Mouse (Mus musculus) midbrain, embryonic 11.5 days (tissue): ENCODE data around the gene Tgfb2. TPM values are rescaled to one million over a fixed set of nuclear protein-coding genes. Genes with fewer than 3 reads are reported as not detected.

Experiments used
- ATAC-seq: fragments of 200-750 bp; cut with Nextera tagmentation; 2 replicates; pipeline ENCODE4 v1.8.0; 2017; ENCODE audit warnings: moderate TSS enrichment, moderate library complexity; ENCODE audit not compliant: low FRiP score
- DNase-seq: peaks from one replicate; pipeline ENCODE4 v3.0.0; 2015; ENCODE audit warnings: low spot score; ENCODE audit errors: missing footprints
- H3K27ac ChIP-seq: fragments of 300-500 bp; sonication (generic); 2 replicates; pipeline ENCODE4 v1.5.1; 2014; ENCODE audit warnings: low read depth, low read length
- H3K27me3 ChIP-seq: fragments of 300-500 bp; sonication (generic); 2 replicates; pipeline ENCODE4 v1.6.1; 2014; ENCODE audit warnings: mild to moderate bottlenecking, low read length, moderate library complexity, mixed read lengths; ENCODE audit not compliant: control insufficient read depth, insufficient read depth
- H3K36me3 ChIP-seq: fragments of 300-500 bp; sonication (generic); 2 replicates; pipeline ENCODE4 v1.6.1; 2014; ENCODE audit warnings: mild to moderate bottlenecking, low read length, moderate library complexity, mixed read lengths; ENCODE audit not compliant: control insufficient read depth, insufficient read depth
- H3K4me1 ChIP-seq: fragments of 300-500 bp; sonication (generic); 2 replicates; pipeline ENCODE4 v1.6.1; 2014; ENCODE audit warnings: low read length; ENCODE audit not compliant: control insufficient read depth, insufficient read depth
- H3K4me2 ChIP-seq: fragments of 300-500 bp; sonication (generic); 2 replicates; pipeline ENCODE4 v1.6.1; 2014; ENCODE audit warnings: mild to moderate bottlenecking, moderate library complexity
- H3K4me3 ChIP-seq: fragments of 300-500 bp; sonication (generic); 2 replicates; pipeline ENCODE4 v1.5.1; 2014; ENCODE audit warnings: low read depth, low read length
- H3K9ac ChIP-seq: fragments of 300-500 bp; sonication (generic); 2 replicates; pipeline ENCODE4 v1.6.1; 2014; ENCODE audit warnings: low read length
- H3K9me3 ChIP-seq: fragments of 300-500 bp; sonication (generic); 2 replicates; pipeline ENCODE4 v1.6.1; 2016; ENCODE audit warnings: low read length; ENCODE audit not compliant: control insufficient read depth
- WGBS: fragments of 180-500 bp; shearing (Covaris S2); extraction: QIAGEN DNeasy Blood & Tissue Kit; methylation state at CpG from one replicate; pipeline ENCODE4 v1.1.7; 2014; 5-methylcytosine and 5-hydroxymethylcytosine counted together
- polyA plus RNA-seq: library from polyadenylated mRNA; unstranded; fragments of >200 nt; fragmentation: Nextera tagmentation; extraction: Ambion mirVana; gene quantifications from 2 replicates; pipeline ENCODE4 v1.2.1, GENCODE M21; 2014

Tgfb2 gene
- polyA plus RNA-seq, 1 experiment from 2014 or later = 11.9 TPM

DNA sequence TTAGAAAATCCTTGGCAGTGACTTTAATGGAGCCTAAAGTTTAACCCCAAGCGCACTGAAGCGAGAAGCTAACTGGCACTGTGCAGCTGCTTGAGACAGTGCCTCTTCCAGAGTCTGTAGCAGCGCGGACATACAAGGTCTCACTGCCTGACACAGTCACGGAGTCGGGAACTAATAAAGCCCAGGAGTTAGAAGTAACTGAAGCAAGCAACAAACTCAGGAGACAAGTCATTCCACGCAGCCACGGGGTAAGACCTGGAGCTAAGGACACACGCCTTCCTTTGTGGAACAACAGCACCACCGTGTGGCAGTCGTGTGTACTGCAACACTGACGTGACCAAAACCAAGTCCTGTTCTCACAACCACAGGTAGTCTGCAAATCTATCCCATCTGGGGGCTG lies 16.1 kb upstream of the Tgfb2 start:
- ATAC-seq (peak; percentile 82), DNase-seq (peak; percentile 99)
- Histone ChIP-seq H3K4me3 (no peak overlapping the region), H3K9me3 (no peaks in the 10 kb centered on the region), H3K9ac (no peak overlapping the region), H3K4me1 (no peaks in the 10 kb centered on the region), H3K36me3 (no peaks in the 10 kb centered on the region; the same call in 1 of the 2 replicates), H3K27ac (no peak overlapping the region), H3K27me3 (no peaks in the 10 kb centered on the region), H3K4me2 (no peak overlapping the region)
- 40% methylated on average over 12 of the region's 12 CpGs for WGBS

DNA sequence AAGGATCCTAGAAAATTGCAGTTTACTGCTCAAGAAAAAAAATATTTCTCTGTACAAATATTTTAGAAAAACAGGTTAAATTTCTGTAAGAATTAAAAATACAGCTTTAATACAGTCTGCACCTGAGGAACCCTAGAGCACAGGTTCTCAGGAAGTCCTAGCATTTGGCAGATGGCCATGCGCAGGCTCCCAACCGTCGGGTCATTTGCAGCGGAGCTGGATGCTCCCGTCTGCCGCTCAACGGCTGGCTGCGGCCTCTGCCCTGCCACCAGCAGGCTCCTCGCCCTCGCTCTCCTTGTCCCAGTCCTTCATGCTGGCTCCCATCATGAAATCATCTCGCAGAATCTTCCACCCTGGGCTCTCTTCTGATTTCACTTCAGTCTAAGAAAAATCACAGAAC lies 15.4 kb upstream of the Tgfb2 start:
- WGBS = 95% methylated on average over 11 of the region's 11 CpGs
- H3K27ac ChIP-seq = no peak overlapping the region
- no peaks in the 10 kb centered on the region; the same call in 1 of the 2 replicates for H3K36me3 ChIP-seq
- H3K27me3 ChIP-seq = no peaks in the 10 kb centered on the region
- no peak overlapping the region for H3K9ac ChIP-seq
- H3K4me1 ChIP-seq = no peaks in the 10 kb centered on the region
- no peak for ATAC-seq
- H3K9me3 ChIP-seq = no peaks in the 10 kb centered on the region
- no peak overlapping the region for H3K4me3 ChIP-seq
- DNase-seq = peak; percentile 28
- H3K4me2 ChIP-seq = no peak overlapping the region

DNA sequence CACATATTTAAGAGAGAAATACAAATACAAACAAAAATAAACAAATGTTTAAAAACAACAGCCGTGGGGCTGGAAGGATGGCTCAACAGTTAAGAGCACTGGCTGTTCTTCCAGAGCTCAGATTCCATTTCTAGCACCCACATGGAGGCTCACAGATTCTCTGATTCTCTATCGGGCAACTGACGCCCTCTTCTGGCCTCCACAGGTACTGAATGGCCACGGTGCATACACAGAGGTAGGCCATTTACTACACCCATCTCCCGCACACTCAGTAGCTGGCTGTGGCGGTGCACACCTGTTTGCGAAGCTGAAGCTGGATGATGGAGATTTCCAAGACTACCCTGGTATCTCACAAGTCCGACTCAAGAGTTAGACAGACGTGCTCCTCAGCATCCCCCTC lies 13.9 kb upstream of the Tgfb2 start:
- H3K36me3 ChIP-seq = no peaks in the 10 kb centered on the region; the same call in 1 of the 2 replicates
- H3K9me3 ChIP-seq = no peaks in the 10 kb centered on the region
- DNase-seq (peak; percentile 87), ATAC-seq (no peak)
- no peak overlapping the region for H3K4me2 ChIP-seq
- no peak overlapping the region for H3K4me3 ChIP-seq
- no peak overlapping the region for H3K9ac ChIP-seq
- no peaks in the 10 kb centered on the region for H3K4me1 ChIP-seq
- H3K27ac ChIP-seq = no peak overlapping the region
- no peaks in the 10 kb centered on the region for H3K27me3 ChIP-seq
- WGBS = 90% methylated on average over 9 of the region's 9 CpGs

- no peaks in the 10 kb centered on the region; the same call in 1 of the 2 replicates for H3K36me3 ChIP-seq
- H3K27ac ChIP-seq = no peak overlapping the region
- no peak overlapping the region for H3K4me2 ChIP-seq
- no peak overlapping the region for H3K9ac ChIP-seq
- 91% methylated on average over 5 of the region's 5 CpGs for WGBS
- H3K27me3 ChIP-seq = no peaks in the 10 kb centered on the region
- H3K4me1 ChIP-seq = no peaks in the 10 kb centered on the region
- ATAC-seq (no peak), DNase-seq (peak; percentile 57)
- H3K9me3 ChIP-seq = no peaks in the 10 kb centered on the region
- no peak overlapping the region for H3K4me3 ChIP-seq
Measured at GRCm38 (mm10) chr1:186718881-186719280, 13.1 kb upstream of the Tgfb2 start.

DNA sequence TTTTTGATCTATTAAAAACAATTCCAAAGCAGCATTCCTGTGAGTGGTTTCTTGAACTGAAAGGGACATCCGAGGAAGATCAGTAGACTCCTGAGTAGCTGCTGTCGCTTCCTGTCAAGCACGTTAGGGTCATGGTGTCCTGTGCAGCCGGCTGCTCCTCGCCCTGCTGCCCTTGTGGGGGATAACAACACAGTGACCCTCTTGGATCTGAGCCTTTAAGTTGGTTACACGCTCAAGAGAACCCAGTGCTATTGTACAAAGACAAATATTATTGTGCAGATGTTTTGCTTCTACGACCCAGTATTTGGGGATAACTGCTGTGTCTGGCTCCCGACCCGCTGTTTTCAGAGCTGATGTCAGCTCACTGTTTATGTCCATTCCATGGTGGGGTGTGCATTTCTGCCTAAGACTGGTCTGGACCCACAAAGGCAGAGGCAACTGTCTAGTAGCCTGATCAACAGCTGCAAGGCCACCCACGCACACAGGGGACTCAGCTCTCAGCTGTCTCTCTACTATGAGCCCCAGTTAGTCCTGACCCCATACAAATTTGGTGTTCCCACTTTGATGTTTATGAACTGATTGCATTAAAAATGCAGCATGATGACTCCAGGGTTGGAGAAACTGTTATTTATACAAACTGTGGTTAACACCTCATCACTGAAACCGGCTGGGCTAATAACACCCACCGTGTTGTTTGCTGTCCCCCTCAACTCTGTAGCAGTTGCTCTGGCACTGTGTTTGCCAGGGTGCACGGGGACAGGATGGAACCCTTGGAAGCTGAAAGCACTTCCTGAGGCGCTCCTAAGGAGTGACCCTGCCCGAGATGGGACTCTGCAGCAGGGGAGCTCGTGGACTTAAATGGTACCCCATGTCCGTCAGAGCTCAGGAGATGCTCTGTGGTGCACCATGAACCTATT lies 9.4 kb upstream of the Tgfb2 start:
- 77% methylated on average over 17 of the region's 17 CpGs for WGBS
- Histone ChIP-seq H3K4me2 (no peak overlapping the region), H3K36me3 (no peaks in the 10 kb centered on the region; the same call in 1 of the 2 replicates), H3K4me1 (no peaks in the 10 kb centered on the region), H3K27me3 (no peaks in the 10 kb centered on the region), H3K27ac (no peak overlapping the region), H3K9ac (no peak overlapping the region), H3K9me3 (no peaks in the 10 kb centered on the region), H3K4me3 (no peak overlapping the region)
- ATAC-seq = no peak
- DNase-seq = peak; percentile 78

GRCm38 (mm10) chr1:186714215-186714614 lies 8.4 kb upstream of the Tgfb2 start:
- Histone ChIP-seq H3K9ac (no peak overlapping the region), H3K4me2 (no peak overlapping the region), H3K27ac (no peak overlapping the region), H3K4me3 (no peak overlapping the region), H3K27me3 (no peaks in the 10 kb centered on the region), H3K9me3 (no peaks in the 10 kb centered on the region), H3K36me3 (no peaks in the 10 kb centered on the region), H3K4me1 (no peaks in the 10 kb centered on the region)
- WGBS = 86% methylated on average over 4 of the region's 4 CpGs
- DNase-seq = peak; percentile 64
- no peak for ATAC-seq

DNA sequence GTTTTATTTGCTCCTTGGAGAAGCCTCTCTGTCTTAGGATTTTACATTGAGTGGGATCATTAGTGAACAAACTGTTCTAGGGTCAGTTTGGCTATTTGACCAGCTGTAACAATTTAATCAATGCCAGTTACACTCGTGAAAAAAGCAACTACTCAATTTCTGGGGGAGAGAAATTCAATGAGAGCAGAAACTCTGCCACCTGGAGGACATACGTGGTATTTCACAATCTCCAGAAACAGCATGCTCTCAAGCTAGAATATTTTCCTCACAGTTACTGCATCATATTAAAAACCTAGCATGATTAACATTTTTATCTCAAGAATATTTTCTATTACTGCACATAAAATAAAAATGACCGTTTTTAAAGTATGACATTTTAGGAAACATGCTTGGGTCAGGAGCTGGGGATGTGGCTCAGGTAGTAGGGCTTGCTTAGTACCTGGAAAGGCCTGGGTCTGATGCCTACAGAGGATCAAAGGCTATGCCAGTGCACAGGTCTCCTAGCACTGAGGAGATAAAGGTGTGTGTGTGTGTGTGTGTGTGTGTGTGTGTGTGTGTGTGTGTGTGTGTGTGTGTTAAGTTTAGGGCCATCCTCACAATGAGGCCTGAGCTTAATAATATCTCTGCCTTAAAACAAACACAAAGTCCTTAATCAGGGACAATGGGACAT lies 7.1 kb upstream of the Tgfb2 start:
- H3K4me2 ChIP-seq = no peak overlapping the region
- H3K9ac ChIP-seq = no peak overlapping the region
- no peaks in the 10 kb centered on the region for H3K27me3 ChIP-seq
- DNase-seq (peak; percentile 95), ATAC-seq (peak; percentile 55; the same call in 1 of the 2 replicates)
- no peak overlapping the region for H3K27ac ChIP-seq
- H3K36me3 ChIP-seq = no peaks in the 10 kb centered on the region
- H3K4me1 ChIP-seq = no peaks in the 10 kb centered on the region
- no peaks in the 10 kb centered on the region for H3K9me3 ChIP-seq
- no peak overlapping the region for H3K4me3 ChIP-seq
- 8% methylated on average over 3 of the region's 3 CpGs for WGBS

DNA sequence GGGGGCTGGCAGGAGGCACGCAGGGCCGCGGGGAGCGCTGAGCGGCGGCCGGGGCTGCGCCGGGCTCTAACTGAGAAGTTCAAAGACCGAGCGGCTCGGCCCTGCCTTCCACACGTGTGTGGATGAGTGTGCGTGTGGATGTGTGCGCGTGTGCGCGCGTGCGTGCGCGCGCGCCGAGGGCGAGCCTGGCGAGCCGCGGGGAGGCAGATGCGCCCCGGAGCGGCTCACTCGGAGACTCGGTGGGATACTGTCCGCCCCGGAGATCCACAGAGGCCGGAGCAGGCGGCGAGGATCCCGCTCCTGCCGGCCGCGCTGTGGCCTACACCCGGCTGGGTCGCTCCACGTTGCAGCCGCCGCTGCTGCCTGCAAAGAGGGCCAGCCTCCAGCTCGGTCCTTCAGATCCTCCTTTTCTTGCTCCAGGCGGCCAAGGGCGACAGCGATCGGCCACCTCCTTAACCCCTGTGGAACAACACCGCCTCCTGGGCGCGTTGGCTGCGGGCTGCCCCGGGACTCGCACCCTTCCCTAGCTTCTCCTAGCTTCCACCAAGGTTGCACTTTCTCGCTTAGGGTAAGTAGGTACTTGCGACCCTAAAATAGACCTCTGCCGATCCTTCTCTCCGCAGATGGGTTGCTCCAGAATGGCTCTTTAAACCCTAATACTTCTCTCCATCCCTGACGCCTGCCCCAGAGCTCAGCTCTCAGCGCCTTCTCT lies 430 bp downstream of the Tgfb2 start:
- Histone ChIP-seq H3K36me3 (no peaks in the 10 kb centered on the region), H3K9ac (peak overlapping the region; percentile 75), H3K4me3 (peak overlapping the region; percentile 57), H3K4me1 (peaks cover 6% of the 10 kb centered on the region), H3K9me3 (no peaks in the 10 kb centered on the region), H3K27me3 (peaks cover 6% of the 10 kb centered on the region; the same call in 1 of the 2 replicates), H3K4me2 (peak overlapping the region; percentile 88), H3K27ac (no peak overlapping the region)
- peak; percentile 85 for ATAC-seq
- peak; percentile 98 for DNase-seq
- under 1% methylated on average over 50 of the region's 65 CpGs for WGBS
